Mouse (Mus musculus): ENCODE results near the gene Gm5089. TPM values are rescaled to one million over a fixed set of nuclear protein-coding genes. Genes with fewer than 3 reads are reported as not detected.

The Gm5089 gene
- polyA plus RNA-seq, 1 experiment from 2014 or later = 0.60 TPM

DNA sequence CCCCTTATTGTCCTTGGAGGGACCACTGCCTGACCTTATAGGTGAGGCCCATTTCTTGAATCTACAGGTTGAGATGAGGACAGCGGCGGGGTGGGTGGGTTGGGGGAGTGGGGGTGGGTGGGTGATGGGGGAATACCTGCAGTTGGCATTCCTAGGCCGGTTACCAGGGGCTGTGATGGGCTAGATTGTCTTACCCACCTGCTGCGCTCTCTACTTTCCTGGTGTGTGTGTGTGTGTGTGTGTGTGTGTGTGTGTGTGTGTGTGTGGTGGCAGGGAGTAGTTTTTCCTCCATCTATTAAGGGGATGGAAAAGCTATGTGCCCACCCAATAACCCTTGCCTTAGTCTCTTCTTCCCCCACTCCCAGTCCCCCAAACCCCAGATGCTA is 33.5 kb upstream of the Gm5089 start:
- H3K4me2 ChIP-seq = peak overlapping the region; percentile 32; the same call in 1 of the 2 replicates
- no peaks in the 10 kb centered on the region for H3K9me3 ChIP-seq (replicated peaks)
- H3K36me3 ChIP-seq = no peaks in the 10 kb centered on the region
- peak overlapping the region; percentile 7; the same call in 1 of the 2 replicates for H3K27ac ChIP-seq (replicated peaks)
- H3K9ac ChIP-seq (replicated peaks) = no peak overlapping the region
- WGBS = 11% methylated on average over 4 of the region's 4 CpGs
- H3K4me3 ChIP-seq (replicated peaks) = no peak overlapping the region
- 0 out of 2 replicates have a peak, but pooled peaks cover 4% of the 10 kb centered on the region for H3K4me1 ChIP-seq
- H3K27me3 ChIP-seq (replicated peaks) = peaks cover 77% of the 10 kb centered on the region
- ATAC-seq (ENCODE audit: low FRiP score) = no peak

DNA sequence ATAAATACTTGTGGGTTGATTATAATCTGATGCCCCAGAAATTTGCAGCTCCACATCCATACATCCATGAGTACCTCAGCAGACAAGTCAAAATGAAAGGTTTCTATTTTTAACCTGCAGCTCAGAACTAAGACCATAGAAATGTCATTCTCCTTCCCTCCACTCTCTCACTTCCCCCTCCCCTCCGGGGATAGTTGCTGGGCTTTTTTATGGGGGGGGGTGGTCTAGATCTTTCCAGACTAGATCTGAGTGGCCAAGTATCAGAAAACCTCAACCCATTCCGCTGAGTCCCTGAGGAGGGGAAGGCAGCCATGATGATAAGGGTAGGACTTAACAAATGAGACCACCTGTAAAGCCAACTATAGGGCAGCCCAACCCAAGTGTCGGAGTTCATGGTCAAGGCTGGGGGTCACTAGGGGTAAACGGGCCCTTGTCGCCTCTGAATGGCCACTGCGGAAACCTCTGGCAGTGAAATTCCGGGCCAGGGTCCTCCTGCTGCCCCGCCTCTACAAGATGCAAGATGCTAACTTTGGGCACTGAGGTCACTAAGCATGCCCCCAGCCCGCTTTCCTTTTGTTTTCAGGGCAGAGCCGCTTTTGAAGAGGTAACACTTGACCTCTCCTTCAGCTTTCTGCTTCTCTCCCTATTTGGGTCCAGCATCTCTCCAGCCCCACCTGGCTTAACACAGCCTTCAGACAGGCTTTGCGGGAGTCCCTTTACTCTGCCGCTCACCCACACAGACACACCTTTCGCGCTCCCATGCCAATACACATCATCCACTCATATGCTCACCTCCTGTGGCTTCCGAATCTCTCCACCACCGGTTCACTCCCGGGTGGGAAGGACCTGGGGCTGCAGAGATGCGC is 32.9 kb upstream of the Gm5089 start:
- no peak overlapping the region for H3K4me3 ChIP-seq (replicated peaks)
- H3K4me2 ChIP-seq = peak overlapping the region; percentile 32
- peaks cover 73% of the 10 kb centered on the region for H3K27me3 ChIP-seq (replicated peaks)
- 9% methylated on average over 18 of the region's 18 CpGs for WGBS
- H3K27ac ChIP-seq (replicated peaks) = peak overlapping the region; percentile 33; the same call in 1 of the 2 replicates
- ATAC-seq (ENCODE audit: low FRiP score) = no peak
- H3K9ac ChIP-seq (replicated peaks) = no peak overlapping the region
- no peaks in the 10 kb centered on the region for H3K36me3 ChIP-seq
- 0 out of 2 replicates have a peak, but pooled peaks cover 7% of the 10 kb centered on the region for H3K4me1 ChIP-seq
- no peaks in the 10 kb centered on the region for H3K9me3 ChIP-seq (replicated peaks)

DNA sequence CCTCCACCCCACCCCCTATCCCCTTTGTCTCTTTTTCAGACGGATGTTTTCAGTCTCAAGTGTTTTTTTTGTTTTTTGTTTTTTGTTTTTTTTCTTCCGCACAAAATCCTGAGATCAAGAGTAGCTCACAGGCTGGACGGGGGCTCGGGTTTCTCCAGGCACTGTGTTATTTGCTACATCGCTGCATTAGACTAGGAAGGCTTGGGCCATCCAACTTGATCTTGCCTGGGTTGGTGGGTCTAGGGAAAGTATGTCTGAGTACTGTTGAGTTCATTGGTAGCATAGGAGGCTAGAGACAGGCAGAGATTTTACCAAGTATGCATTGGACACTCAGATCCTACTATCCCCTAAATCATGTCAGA is 32.1 kb upstream of the Gm5089 start:
- Histone ChIP-seq H3K9ac (replicated peaks) (no peak overlapping the region), H3K9me3 (replicated peaks) (no peaks in the 10 kb centered on the region), H3K36me3 (no peaks in the 10 kb centered on the region), H3K4me3 (replicated peaks) (peak overlapping the region; percentile 19; the same call in 1 of the 2 replicates), H3K27ac (replicated peaks) (peak overlapping the region; percentile 60; the same call in 1 of the 2 replicates), H3K4me1 (0 out of 2 replicates have a peak, but pooled peaks cover 8% of the 10 kb centered on the region), H3K27me3 (replicated peaks) (peaks cover 78% of the 10 kb centered on the region), H3K4me2 (peak overlapping the region; percentile 42)
- no peak for ATAC-seq (ENCODE audit: low FRiP score)
- 8% methylated on average over 5 of the region's 5 CpGs for WGBS

DNA sequence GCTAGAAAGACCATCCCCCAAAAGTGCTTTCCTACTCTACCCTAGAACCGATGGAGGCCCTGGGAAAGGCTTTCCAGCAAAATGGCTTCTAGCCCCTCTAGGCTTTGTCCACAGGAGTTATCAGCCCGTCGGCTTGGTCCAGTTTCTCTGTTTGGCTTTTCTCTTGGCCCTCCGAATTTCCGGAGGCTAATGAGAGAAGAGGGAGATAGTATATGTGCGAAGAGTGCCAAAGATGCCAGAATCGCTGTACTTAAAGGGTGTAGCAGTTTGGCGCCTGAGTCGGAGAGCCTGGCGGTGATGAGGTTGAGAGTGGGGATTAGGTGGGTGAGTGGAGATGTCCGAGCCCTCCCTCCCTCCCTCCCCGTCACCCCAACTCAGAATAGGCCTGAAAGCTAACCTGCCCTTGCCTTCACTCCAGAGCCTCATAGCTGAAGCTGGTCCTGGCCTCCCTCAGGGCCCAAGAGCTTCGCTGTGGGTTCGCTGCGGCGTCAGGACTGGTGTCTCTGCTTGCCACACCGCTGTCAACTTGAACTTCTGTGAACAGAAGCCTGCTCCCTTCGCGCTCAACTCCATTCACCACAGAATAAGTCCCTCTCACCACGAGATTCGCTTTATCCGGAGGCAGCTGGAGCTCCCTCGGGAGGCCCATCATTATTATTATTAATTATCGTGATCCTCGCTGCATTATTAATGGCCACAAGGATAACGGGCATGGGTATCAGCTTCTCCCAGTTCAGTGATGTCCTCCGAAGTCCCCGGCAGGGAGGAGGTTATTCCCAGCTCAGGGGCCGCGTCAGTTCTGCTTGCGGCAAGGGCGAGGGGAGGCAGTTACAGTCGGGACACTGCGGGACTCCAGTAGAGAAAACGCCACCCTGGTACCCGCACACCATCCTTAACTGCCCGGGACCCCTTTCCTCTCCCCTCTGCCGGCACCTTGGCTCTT is 31.4 kb upstream of the Gm5089 start:
- H3K9ac ChIP-seq (replicated peaks) = peak overlapping the region; percentile 36; the same call in 1 of the 2 replicates
- H3K36me3 ChIP-seq = no peaks in the 10 kb centered on the region
- WGBS = 5% methylated on average over 38 of the region's 38 CpGs
- peaks cover 76% of the 10 kb centered on the region for H3K27me3 ChIP-seq (replicated peaks)
- peak overlapping the region; percentile 42 for H3K4me2 ChIP-seq
- H3K27ac ChIP-seq (replicated peaks) = peak overlapping the region; percentile 60
- no peak for ATAC-seq (ENCODE audit: low FRiP score)
- peak overlapping the region; percentile 19 for H3K4me3 ChIP-seq (replicated peaks)
- H3K4me1 ChIP-seq = 0 out of 2 replicates have a peak, but pooled peaks cover 8% of the 10 kb centered on the region
- H3K9me3 ChIP-seq (replicated peaks) = no peaks in the 10 kb centered on the region

DNA sequence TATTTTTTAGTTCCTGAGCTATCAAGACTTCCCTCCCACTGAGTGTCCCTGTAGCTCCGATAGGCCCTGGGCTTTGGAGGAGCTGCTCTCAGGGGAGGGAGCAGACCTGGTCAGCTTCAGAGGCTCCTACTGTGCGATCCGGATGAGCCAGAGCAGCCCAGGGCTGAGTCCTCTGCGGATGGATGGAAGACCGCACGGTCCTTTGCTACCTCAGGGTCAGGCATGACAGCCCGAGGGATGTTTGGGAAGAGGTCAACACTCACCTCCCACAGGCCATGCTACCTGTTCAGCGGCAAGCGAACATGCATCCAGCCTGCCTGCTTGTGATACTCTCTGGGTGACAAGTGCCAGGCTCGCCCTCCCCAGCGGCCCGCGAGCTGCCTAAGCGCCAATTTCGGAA is 30.3 kb upstream of the Gm5089 start:
- Histone ChIP-seq H3K27ac (replicated peaks) (peak overlapping the region; percentile 60; the same call in 1 of the 2 replicates), H3K9me3 (replicated peaks) (no peaks in the 10 kb centered on the region), H3K9ac (replicated peaks) (0 out of 2 replicates have a peak overlapping the region, but pooled peaks have one; percentile 21), H3K27me3 (replicated peaks) (peaks cover 67% of the 10 kb centered on the region), H3K4me1 (peaks cover 11% of the 10 kb centered on the region; the same call in 1 of the 2 replicates), H3K4me3 (replicated peaks) (peak overlapping the region; percentile 19), H3K36me3 (no peaks in the 10 kb centered on the region), H3K4me2 (peak overlapping the region; percentile 42)
- no peak for ATAC-seq (ENCODE audit: low FRiP score)
- WGBS = 16% methylated on average over 15 of the region's 15 CpGs

DNA sequence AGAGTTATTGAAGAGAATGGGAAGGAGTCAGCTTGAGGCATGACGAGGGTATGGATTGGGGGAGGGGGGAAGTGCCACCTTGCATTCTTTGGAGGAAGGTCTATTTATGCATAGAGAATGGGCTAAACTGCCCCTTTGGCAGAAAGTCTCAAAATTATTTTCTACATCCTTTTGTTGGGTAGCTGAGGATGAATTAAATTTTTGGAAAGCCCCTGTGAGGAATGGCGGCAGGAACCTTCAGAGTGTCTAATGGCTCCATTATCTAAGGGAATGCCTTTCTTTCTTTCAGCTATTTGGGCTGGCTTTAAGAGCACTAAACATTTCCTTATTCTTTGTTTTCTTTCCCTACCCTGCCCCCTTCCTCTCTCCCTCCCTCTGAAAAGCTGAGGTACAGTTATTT is 29.4 kb upstream of the Gm5089 start:
- no peak for ATAC-seq (ENCODE audit: low FRiP score)
- H3K36me3 ChIP-seq = no peaks in the 10 kb centered on the region
- H3K27me3 ChIP-seq (replicated peaks) = peaks cover 59% of the 10 kb centered on the region
- H3K9ac ChIP-seq (replicated peaks) = no peak overlapping the region
- H3K4me3 ChIP-seq (replicated peaks) = peak overlapping the region; percentile 19; the same call in 1 of the 2 replicates
- H3K4me1 ChIP-seq = peaks cover 19% of the 10 kb centered on the region
- no peak overlapping the region for H3K27ac ChIP-seq (replicated peaks)
- H3K9me3 ChIP-seq (replicated peaks) = no peaks in the 10 kb centered on the region
- 16% methylated on average over 2 of the region's 2 CpGs for WGBS
- peak overlapping the region; percentile 42 for H3K4me2 ChIP-seq

DNA sequence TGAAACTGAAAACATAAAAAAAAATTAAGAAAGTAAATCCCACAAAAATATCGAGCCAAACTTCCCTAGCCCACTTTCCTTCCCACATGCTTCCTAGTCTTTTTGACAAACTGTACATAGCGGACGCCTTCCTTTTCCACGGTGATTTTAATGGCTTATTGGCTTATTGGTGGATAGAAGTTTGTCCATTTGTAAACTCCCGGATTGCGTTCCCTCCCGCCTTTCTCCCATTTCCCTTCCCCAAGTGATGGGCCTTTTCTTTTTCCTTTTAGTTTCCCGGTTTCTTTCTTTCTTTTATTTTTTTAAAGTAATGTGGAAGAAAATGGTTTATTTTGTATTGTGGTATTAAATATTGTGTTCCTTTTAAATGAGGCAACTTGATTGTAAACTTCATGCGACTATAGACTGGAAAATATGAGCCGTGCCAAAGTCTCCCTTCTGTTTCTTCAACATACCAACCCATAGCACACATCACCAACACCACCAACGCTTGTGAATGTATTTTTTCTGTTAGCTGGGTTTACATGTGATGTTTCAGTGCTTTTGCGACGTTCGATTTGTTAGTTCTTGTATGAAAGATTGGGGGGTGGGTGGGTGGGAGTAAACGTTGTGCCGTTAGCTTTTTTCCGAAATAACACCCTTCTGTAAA is 28.7 kb upstream of the Gm5089 start:
- H3K4me2 ChIP-seq = peak overlapping the region; percentile 17; the same call in 1 of the 2 replicates
- no peak for ATAC-seq (ENCODE audit: low FRiP score)
- H3K9ac ChIP-seq (replicated peaks) = no peak overlapping the region
- no peaks in the 10 kb centered on the region for H3K9me3 ChIP-seq (replicated peaks)
- H3K4me1 ChIP-seq = peaks cover 27% of the 10 kb centered on the region
- H3K27me3 ChIP-seq (replicated peaks) = peaks cover 55% of the 10 kb centered on the region
- no peaks in the 10 kb centered on the region for H3K36me3 ChIP-seq
- H3K4me3 ChIP-seq (replicated peaks) = peak overlapping the region; percentile 47
- 20% methylated on average over 17 of the region's 17 CpGs for WGBS
- H3K27ac ChIP-seq (replicated peaks) = no peak overlapping the region

DNA sequence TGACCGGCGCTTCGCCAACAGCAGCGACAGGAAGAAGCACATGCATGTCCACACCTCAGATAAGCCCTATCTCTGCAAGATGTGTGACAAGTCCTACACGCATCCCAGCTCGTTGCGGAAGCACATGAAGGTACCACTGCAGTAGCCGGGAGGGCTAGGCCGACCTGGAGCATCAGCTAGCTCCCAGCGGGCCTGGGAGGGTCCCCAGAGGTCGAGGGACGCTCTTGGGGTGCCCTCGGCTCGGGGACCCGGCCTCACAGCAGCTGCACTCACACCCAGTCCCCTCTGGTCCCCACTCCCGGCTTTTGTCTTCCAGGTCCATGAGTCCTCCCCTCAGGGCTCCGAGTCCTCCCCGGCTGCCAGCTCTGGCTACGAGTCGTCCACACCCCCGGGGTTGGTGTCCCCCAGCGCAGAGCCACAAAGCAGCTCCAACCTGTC is 27.7 kb upstream of the Gm5089 start:
- peak overlapping the region; percentile 47 for H3K4me3 ChIP-seq (replicated peaks)
- H3K36me3 ChIP-seq = no peaks in the 10 kb centered on the region
- ATAC-seq (ENCODE audit: low FRiP score) = no peak
- peaks cover 34% of the 10 kb centered on the region for H3K4me1 ChIP-seq
- H3K4me2 ChIP-seq = peak overlapping the region; percentile 59
- H3K9me3 ChIP-seq (replicated peaks) = no peaks in the 10 kb centered on the region
- 1% methylated on average over 22 of the region's 22 CpGs for WGBS
- peaks cover 49% of the 10 kb centered on the region for H3K27me3 ChIP-seq (replicated peaks)
- peak overlapping the region; percentile 37 for H3K9ac ChIP-seq (replicated peaks)
- peak overlapping the region; percentile 58 for H3K27ac ChIP-seq (replicated peaks)

DNA sequence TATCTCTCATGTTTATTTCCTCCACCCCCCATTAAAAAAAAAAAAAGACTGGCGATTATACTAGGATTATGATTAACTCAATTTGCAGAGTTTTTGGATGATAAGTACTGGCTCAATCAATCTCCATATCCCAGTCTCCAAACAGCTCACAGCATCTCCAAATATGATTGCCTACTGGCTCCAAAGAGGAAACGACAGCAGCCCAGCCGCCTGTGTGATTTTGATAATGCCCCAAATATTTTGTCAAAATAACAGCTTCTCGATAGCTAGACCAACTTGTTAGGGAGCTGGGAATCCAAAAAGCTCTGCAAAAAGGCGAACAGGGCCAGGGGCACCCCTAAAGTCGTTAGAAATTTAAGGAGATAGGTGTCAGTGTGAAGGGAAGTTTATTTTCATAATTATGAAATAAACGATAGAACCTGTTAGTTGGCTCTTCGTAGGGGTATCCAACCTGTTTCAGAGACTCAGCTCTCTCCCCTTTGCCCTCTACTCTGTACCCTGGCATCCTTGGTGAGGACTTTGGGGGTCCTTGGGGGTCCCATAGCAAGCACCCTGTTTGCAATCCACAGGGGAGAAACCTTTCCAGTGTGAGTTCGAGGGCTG is 27.2 kb upstream of the Gm5089 start:
- no peaks in the 10 kb centered on the region for H3K9me3 ChIP-seq (replicated peaks)
- H3K9ac ChIP-seq (replicated peaks) = peak overlapping the region; percentile 37
- WGBS = 6% methylated on average over 9 of the region's 9 CpGs
- peak overlapping the region; percentile 83 for H3K27ac ChIP-seq (replicated peaks)
- H3K4me3 ChIP-seq (replicated peaks) = peak overlapping the region; percentile 47
- H3K4me1 ChIP-seq = peaks cover 34% of the 10 kb centered on the region
- H3K27me3 ChIP-seq (replicated peaks) = peaks cover 49% of the 10 kb centered on the region
- H3K36me3 ChIP-seq = no peaks in the 10 kb centered on the region
- ATAC-seq (ENCODE audit: low FRiP score) = no peak
- H3K4me2 ChIP-seq = peak overlapping the region; percentile 59

DNA sequence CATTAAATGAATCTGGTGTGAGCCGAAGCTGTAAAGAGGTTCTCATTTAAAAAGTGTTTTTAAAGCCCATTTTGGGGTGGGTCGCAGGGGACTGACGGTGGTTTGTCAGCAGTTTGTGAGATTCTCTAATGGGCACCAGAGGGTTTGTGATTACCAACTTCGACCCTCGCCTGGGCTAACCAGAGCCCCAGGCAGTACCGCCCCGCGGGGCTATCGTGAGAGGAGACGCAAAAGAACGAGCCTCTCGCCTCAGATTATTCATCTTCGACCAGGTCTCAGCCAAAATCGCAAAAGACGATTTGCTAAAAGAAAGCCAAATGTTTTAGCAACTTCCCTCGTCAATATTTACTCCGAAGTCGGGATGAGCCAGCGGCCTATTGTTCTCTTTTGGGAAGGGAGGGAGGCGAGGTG is 26.4 kb upstream of the Gm5089 start:
- Histone ChIP-seq H3K4me2 (peak overlapping the region; percentile 59), H3K36me3 (no peaks in the 10 kb centered on the region), H3K4me1 (peaks cover 30% of the 10 kb centered on the region), H3K9ac (replicated peaks) (peak overlapping the region; percentile 51), H3K9me3 (replicated peaks) (no peaks in the 10 kb centered on the region), H3K27ac (replicated peaks) (peak overlapping the region; percentile 83), H3K27me3 (replicated peaks) (peaks cover 49% of the 10 kb centered on the region), H3K4me3 (replicated peaks) (peak overlapping the region; percentile 47)
- WGBS = 1% methylated on average over 20 of the region's 20 CpGs
- no peak for ATAC-seq (ENCODE audit: low FRiP score)
